Mouse (Mus musculus): ENCODE data around the gene Aldh5a1. TPM values are rescaled to one million over a fixed set of nuclear protein-coding genes. Genes with fewer than 3 reads are reported as not detected.
A peak's percentile ranks its signal among the peaks of the same experiment; 100 is the strongest.

The Aldh5a1 gene
- total RNA-seq, 2 experiments from 2014 or later: not detected

- ATAC-seq (replicated peaks; ENCODE audit: low FRiP score, poor library complexity, severe bottlenecking): no peak
Observed at GRCm38 (mm10) chr13:24879359-24880040, 58.0 kb downstream of the Aldh5a1 start.

DNA sequence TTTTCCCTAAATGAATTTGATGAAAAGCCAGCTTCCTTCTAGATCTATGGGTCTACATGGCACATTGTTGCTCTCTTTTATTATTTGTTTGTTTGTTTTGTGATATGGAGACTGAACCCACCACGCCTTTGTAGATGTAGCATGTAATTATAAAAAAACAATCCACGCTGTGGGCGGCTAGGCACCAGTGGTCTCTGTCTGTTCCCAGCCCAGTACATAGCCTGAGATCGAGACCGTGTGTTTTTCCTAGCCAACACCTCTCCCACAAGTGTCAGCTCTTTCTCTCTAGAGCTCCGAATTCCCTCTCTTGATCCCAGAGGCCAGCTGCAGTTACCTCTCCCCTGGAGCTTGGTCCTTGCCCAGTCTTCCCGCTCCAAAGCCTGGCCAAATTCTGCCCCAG, 69.2 kb downstream of the Aldh5a1 start:
- ATAC-seq (replicated peaks; ENCODE audit: low FRiP score, poor library complexity, severe bottlenecking): no peak

- no peak for ATAC-seq (replicated peaks; ENCODE audit: low FRiP score, poor library complexity, severe bottlenecking)
Observed at GRCm38 (mm10) chr13:24867789-24868188, 69.7 kb downstream of the Aldh5a1 start.

GRCm38 (mm10) chr13:24866430-24867402, 70.7 kb downstream of the Aldh5a1 start:
- no peak for ATAC-seq (replicated peaks; ENCODE audit: low FRiP score, poor library complexity, severe bottlenecking)

DNA sequence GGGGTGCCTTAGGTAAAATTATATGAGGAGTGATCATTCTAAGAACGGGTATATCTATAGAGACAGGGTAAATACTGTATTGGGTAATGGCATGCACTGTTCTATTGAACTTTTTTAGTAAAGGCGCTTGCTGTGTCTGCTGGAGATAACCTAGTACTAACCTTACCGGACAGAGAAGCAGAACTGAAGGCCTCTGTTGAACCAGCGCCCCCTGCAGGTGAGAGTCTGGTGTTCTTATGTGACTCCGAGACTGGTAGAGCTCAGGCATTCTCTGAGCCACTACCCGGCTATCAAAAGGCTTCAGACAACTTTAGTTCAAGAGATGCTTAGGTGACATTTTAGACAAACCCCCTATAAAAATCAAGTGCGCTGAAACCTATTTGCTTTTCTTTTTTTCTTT, 74.9 kb downstream of the Aldh5a1 start:
- peak; percentile 61; the same call in 1 of the 2 replicates for ATAC-seq (replicated peaks; ENCODE audit: low FRiP score, poor library complexity, severe bottlenecking)

DNA sequence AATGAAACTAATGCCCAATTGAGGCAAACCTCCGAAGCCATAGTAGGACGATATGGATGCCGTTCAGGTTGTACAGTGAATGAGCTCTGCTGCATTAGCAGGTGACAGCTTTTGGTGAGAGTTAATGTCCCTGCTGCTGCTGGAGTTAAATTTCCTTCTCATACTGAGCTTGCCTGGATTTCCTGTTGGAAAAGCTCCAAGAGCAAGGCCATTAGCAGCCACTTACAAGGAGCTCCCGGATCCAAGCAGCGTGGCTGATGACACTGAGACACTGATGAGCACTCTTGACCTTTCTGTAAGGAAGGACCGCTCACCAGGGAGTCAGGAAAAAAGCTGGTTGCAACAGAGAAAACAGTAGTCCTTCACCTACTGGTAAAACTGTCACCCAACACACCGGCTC, 75.4 kb downstream of the Aldh5a1 start:
- no peak for ATAC-seq (replicated peaks; ENCODE audit: low FRiP score, poor library complexity, severe bottlenecking)

- ATAC-seq (replicated peaks; ENCODE audit: low FRiP score, poor library complexity, severe bottlenecking): no peak
Observed at GRCm38 (mm10) chr13:24861084-24861483, 76.4 kb downstream of the Aldh5a1 start.

- ATAC-seq (replicated peaks; ENCODE audit: low FRiP score, poor library complexity, severe bottlenecking): no peak
Observed at GRCm38 (mm10) chr13:24859115-24859514, 78.3 kb downstream of the Aldh5a1 start.

Other genes starting within 250 kb of the Aldh5a1 start
- gene Armh2, start 196.4 kb downstream of the Aldh5a1 start, total RNA-seq (2015; ENCODE audit: low replicate concordance): not detected in 2 replicates
- not detected in 2 replicates for gene Armh2, start 196.4 kb downstream of the Aldh5a1 start, total RNA-seq (2017; ENCODE audit: low replicate concordance)
- 289 and 378 TPM in 2 replicates for gene Gmnn, start 175.7 kb downstream of the Aldh5a1 start, total RNA-seq (2015; ENCODE audit: low replicate concordance)
- 180 and 322 TPM in 2 replicates for gene Gmnn, start 175.7 kb downstream of the Aldh5a1 start, total RNA-seq (2017; ENCODE audit: low replicate concordance)
- gene BC005537, start 136.0 kb downstream of the Aldh5a1 start, total RNA-seq (2015; ENCODE audit: low replicate concordance): 101 and 125 TPM in 2 replicates
- gene BC005537, start 136.0 kb downstream of the Aldh5a1 start, total RNA-seq (2017; ENCODE audit: low replicate concordance): 68.5 and 78.0 TPM in 2 replicates
- gene Acot13, start 106.1 kb downstream of the Aldh5a1 start, total RNA-seq (2015; ENCODE audit: low replicate concordance): 18.0 and 24.1 TPM in 2 replicates
- gene Acot13, start 106.1 kb downstream of the Aldh5a1 start, total RNA-seq (2017; ENCODE audit: low replicate concordance): 22.7 and 26.2 TPM in 2 replicates
- 40.0 and 51.6 TPM in 2 replicates for gene Tdp2, start 106.0 kb downstream of the Aldh5a1 start, total RNA-seq (2015; ENCODE audit: low replicate concordance)
- gene Tdp2, start 106.0 kb downstream of the Aldh5a1 start, total RNA-seq (2017; ENCODE audit: low replicate concordance): 22.4 and 54.9 TPM in 2 replicates
- not detected in 2 replicates for gene D130043K22Rik, start 92.5 kb downstream of the Aldh5a1 start, total RNA-seq (2015; ENCODE audit: low replicate concordance)
- not detected in 2 replicates for gene D130043K22Rik, start 92.5 kb downstream of the Aldh5a1 start, total RNA-seq (2017; ENCODE audit: low replicate concordance)
- gene Gpld1, start 5.5 kb upstream of the Aldh5a1 start, total RNA-seq (2015; ENCODE audit: low replicate concordance): not detected in 2 replicates
- gene Gpld1, start 5.5 kb upstream of the Aldh5a1 start, total RNA-seq (2017; ENCODE audit: low replicate concordance): 0.77 TPM in 1 of 2 replicates, not detected in the other
- gene Mrs2, start 82.7 kb upstream of the Aldh5a1 start, total RNA-seq (2015; ENCODE audit: low replicate concordance): 10.8 and 12.6 TPM in 2 replicates
- 7.3 and 8.7 TPM in 2 replicates for gene Mrs2, start 82.7 kb upstream of the Aldh5a1 start, total RNA-seq (2017; ENCODE audit: low replicate concordance)
- gene Dcdc2a, start 118.3 kb upstream of the Aldh5a1 start, total RNA-seq (2015; ENCODE audit: low replicate concordance): not detected in 2 replicates
- not detected in 2 replicates for gene Dcdc2a, start 118.3 kb upstream of the Aldh5a1 start, total RNA-seq (2017; ENCODE audit: low replicate concordance)

All from erythroid progenitor cell, adult 5-6 weeks (primary cell).